Mouse (Mus musculus) limb, embryonic 11.5 days (tissue): ENCODE measurements around the gene Leprot. TPM values are rescaled to one million over a fixed set of nuclear protein-coding genes. Genes with fewer than 3 reads are reported as not detected.

Experiments
- ATAC-seq: fragments of 200-750 bp; cut with Nextera tagmentation; 2 replicates; pipeline ENCODE4 v1.8.0; 2017; ENCODE audit warnings: low read depth; ENCODE audit not compliant: insufficient number of reproducible peaks, low FRiP score, low TSS enrichment
- DNase-seq: peaks from one replicate; pipeline ENCODE4 v3.0.0-alpha.2; 2015; ENCODE audit warnings: low spot score
- H3K27ac ChIP-seq: fragments of 300-500 bp; sonication (generic); replicated peaks from 2 replicates; pipeline ENCODE4 v1.5.1; 2014; ENCODE audit warnings: low read depth, mild to moderate bottlenecking, low read length
- H3K27me3 ChIP-seq: fragments of 300-500 bp; sonication (generic); 2 replicates; pipeline ENCODE4 v1.6.1; 2014; ENCODE audit warnings: mild to moderate bottlenecking, low read length, mixed read lengths; ENCODE audit not compliant: control insufficient read depth, insufficient read depth
- H3K36me3 ChIP-seq: fragments of 300-500 bp; sonication (generic); 2 replicates; pipeline ENCODE4 v1.6.1; 2014; ENCODE audit warnings: mild to moderate bottlenecking, low read length, moderate library complexity, mixed read lengths; ENCODE audit not compliant: control insufficient read depth, insufficient read depth
- H3K4me1 ChIP-seq: fragments of 300-500 bp; sonication (generic); 2 replicates; pipeline ENCODE4 v1.6.1; 2014; ENCODE audit warnings: low read length, mixed read lengths; ENCODE audit not compliant: control insufficient read depth, insufficient read depth
- H3K4me2 ChIP-seq: fragments of 300-500 bp; sonication (generic); 2 replicates; pipeline ENCODE4 v1.6.1; 2014; ENCODE audit warnings: low read depth, mild to moderate bottlenecking, moderate library complexity; ENCODE audit not compliant: severe bottlenecking
- H3K4me3 ChIP-seq: fragments of 300-500 bp; sonication (generic); 2 replicates; pipeline ENCODE4 v1.5.1; 2014; ENCODE audit warnings: low read depth, low read length
- H3K9ac ChIP-seq: fragments of 300-500 bp; sonication (generic); 2 replicates; pipeline ENCODE4 v1.6.1; 2014; ENCODE audit warnings: mild to moderate bottlenecking, low read length
- H3K9me3 ChIP-seq: fragments of 300-500 bp; sonication (generic); 2 replicates; pipeline ENCODE4 v1.6.1; 2016; ENCODE audit warnings: low read length; ENCODE audit not compliant: control insufficient read depth
- WGBS: fragments of 180-500 bp; shearing (Covaris S2); extraction: QIAGEN DNeasy Blood & Tissue Kit; methylation state at CpG from one replicate; pipeline ENCODE4 v1.1.7; 2014; 5-methylcytosine and 5-hydroxymethylcytosine counted together
- polyA plus RNA-seq: library from polyadenylated mRNA; unstranded; fragments of >200 nt; fragmentation: Nextera tagmentation; extraction: Ambion mirVana; gene quantifications from 2 replicates; pipeline ENCODE4 v1.2.1, GENCODE M21; 2014

Leprot gene
- polyA plus RNA-seq, result 59.4 and 60.8 TPM in 2 replicates

GRCm38 (mm10) chr4:101647196-101647905 lies at the start of gene Leprot:
Gene Leprot, plus strand, starts transcription at chr4:101647718.
- WGBS, result 1% methylated on average over 39 of the region's 39 CpGs
- Histone ChIP-seq H3K9me3 (no peaks in the 10 kb centered on the region), H3K4me2 (peak within 1 kb of the TSS; percentile 52), H3K27me3 (no peaks in the 10 kb centered on the region), H3K4me3 (peak within 1 kb of the TSS; percentile 80), H3K36me3 (no peaks in the 10 kb centered on the region), H3K9ac (peak within 1 kb of the TSS; percentile 91), H3K27ac (peak within 1 kb of the TSS; percentile 90), H3K4me1 (0 out of 2 replicates have a peak, but pooled peaks cover 3% of the 10 kb centered on the region)
- ATAC-seq, result peak; percentile 99
- peak; percentile 100 for DNase-seq

GRCm38 (mm10) chr4:101601758-101602157 lies 45.8 kb upstream of the Leprot start:
- no peak overlapping the region for H3K4me3 ChIP-seq
- no peaks in the 10 kb centered on the region for H3K4me1 ChIP-seq
- H3K4me2 ChIP-seq, result no peak overlapping the region
- no peaks in the 10 kb centered on the region for H3K9me3 ChIP-seq
- DNase-seq (peak; percentile 40), ATAC-seq (no peak)
- H3K27ac ChIP-seq, result no peak overlapping the region
- H3K9ac ChIP-seq, result no peak overlapping the region
- no peaks in the 10 kb centered on the region for H3K36me3 ChIP-seq
- H3K27me3 ChIP-seq, result no peaks in the 10 kb centered on the region

- Histone ChIP-seq H3K9me3 (no peaks in the 10 kb centered on the region), H3K4me3 (no peak overlapping the region), H3K4me1 (no peaks in the 10 kb centered on the region), H3K36me3 (no peaks in the 10 kb centered on the region), H3K4me2 (no peak overlapping the region), H3K9ac (no peak overlapping the region), H3K27ac (no peak overlapping the region), H3K27me3 (no peaks in the 10 kb centered on the region)
- WGBS, result 81% methylated on average over 3 of the region's 3 CpGs
- DNase-seq, result no peak
- no peak for ATAC-seq
Measured at GRCm38 (mm10) chr4:101603635-101604034, 43.9 kb upstream of the Leprot start.

GRCm38 (mm10) chr4:101616520-101616919 lies 31.0 kb upstream of the Leprot start:
- H3K27ac ChIP-seq, result no peak overlapping the region
- no peak overlapping the region for H3K4me3 ChIP-seq
- ATAC-seq, result no peak
- no peak overlapping the region for H3K4me2 ChIP-seq
- H3K4me1 ChIP-seq, result no peaks in the 10 kb centered on the region
- H3K36me3 ChIP-seq, result no peaks in the 10 kb centered on the region
- no peak for DNase-seq
- WGBS, result 89% methylated on average over 5 of the region's 5 CpGs
- no peaks in the 10 kb centered on the region for H3K27me3 ChIP-seq
- H3K9me3 ChIP-seq, result no peaks in the 10 kb centered on the region
- no peak overlapping the region for H3K9ac ChIP-seq

- H3K4me1 ChIP-seq, result no peaks in the 10 kb centered on the region
- no peak overlapping the region for H3K9ac ChIP-seq
- H3K4me3 ChIP-seq, result no peak overlapping the region
- no peak for ATAC-seq
- no peak for DNase-seq
- no peaks in the 10 kb centered on the region for H3K27me3 ChIP-seq
- H3K27ac ChIP-seq, result no peak overlapping the region
- no peaks in the 10 kb centered on the region for H3K36me3 ChIP-seq
- H3K9me3 ChIP-seq, result no peaks in the 10 kb centered on the region
- no peak overlapping the region for H3K4me2 ChIP-seq
- whole genome bisulfite sequencing, result 74% methylated on average over 2 of the region's 2 CpGs
Measured at GRCm38 (mm10) chr4:101617742-101618141, 29.8 kb upstream of the Leprot start.

GRCm38 (mm10) chr4:101620206-101620605 lies 27.3 kb upstream of the Leprot start:
- H3K36me3 ChIP-seq, result no peaks in the 10 kb centered on the region
- DNase-seq (no peak), ATAC-seq (no peak)
- H3K4me1 ChIP-seq, result no peaks in the 10 kb centered on the region
- H3K4me2 ChIP-seq, result no peak overlapping the region
- H3K9me3 ChIP-seq, result no peaks in the 10 kb centered on the region
- no peak overlapping the region for H3K9ac ChIP-seq
- no peak overlapping the region for H3K27ac ChIP-seq
- H3K4me3 ChIP-seq, result no peak overlapping the region
- no peaks in the 10 kb centered on the region for H3K27me3 ChIP-seq
- 60% methylated on average over 2 of the region's 2 CpGs for WGBS

GRCm38 (mm10) chr4:101621241-101621640 lies 26.3 kb upstream of the Leprot start:
- 87% methylated on average over 5 of the region's 5 CpGs for WGBS
- Histone ChIP-seq H3K27ac (no peak overlapping the region), H3K4me1 (no peaks in the 10 kb centered on the region), H3K27me3 (no peaks in the 10 kb centered on the region), H3K9me3 (no peaks in the 10 kb centered on the region), H3K36me3 (no peaks in the 10 kb centered on the region), H3K4me3 (no peak overlapping the region), H3K4me2 (no peak overlapping the region), H3K9ac (no peak overlapping the region)
- no peak for DNase-seq
- ATAC-seq, result no peak

GRCm38 (mm10) chr4:101625278-101625677 lies 22.2 kb upstream of the Leprot start:
- H3K36me3 ChIP-seq, result no peaks in the 10 kb centered on the region
- no peaks in the 10 kb centered on the region for H3K4me1 ChIP-seq
- H3K27ac ChIP-seq, result no peak overlapping the region
- H3K4me2 ChIP-seq, result no peak overlapping the region
- no peaks in the 10 kb centered on the region for H3K27me3 ChIP-seq
- DNase-seq (no peak), ATAC-seq (no peak)
- H3K4me3 ChIP-seq, result no peak overlapping the region
- H3K9ac ChIP-seq, result no peak overlapping the region
- WGBS, result 91% methylated on average over 5 of the region's 5 CpGs
- no peaks in the 10 kb centered on the region for H3K9me3 ChIP-seq

- ATAC-seq (no peak), DNase-seq (no peak)
- H3K4me1 ChIP-seq, result no peaks in the 10 kb centered on the region
- WGBS, result 86% methylated on average over 2 of the region's 2 CpGs
- no peaks in the 10 kb centered on the region for H3K36me3 ChIP-seq
- no peaks in the 10 kb centered on the region for H3K27me3 ChIP-seq
- H3K4me3 ChIP-seq, result no peak overlapping the region
- H3K9me3 ChIP-seq, result no peaks in the 10 kb centered on the region
- H3K27ac ChIP-seq, result no peak overlapping the region
- no peak overlapping the region for H3K4me2 ChIP-seq
- H3K9ac ChIP-seq, result no peak overlapping the region
Measured at GRCm38 (mm10) chr4:101635596-101635995, 11.9 kb upstream of the Leprot start.
